21 mouse cellular contexts compared by ENCODE assay signal in genomic region chr1:89755358-89755757, GRCm38 (mm10).
DNase-seq lines count a peak whose midpoint lies in the region; ATAC-seq lines count a peak whose summit lies in the region.
"Had no signal": no experiment of that assay in that cellular context is flagged by ENCODE, and none has a peak within 500 bp of the region (broad histone marks: within the 10 kb centered on the region; RNA-seq: fewer than 3 reads in every experiment).

No protein-coding gene starts in this region.

- no peak overlapping the region for H3K4me3 ChIP-seq in kidney, embryonic 15.5 days (replicated peaks)
- H3K4me3 ChIP-seq in kidney, embryonic 16.5 days (ENCODE audit: low read length) = no peak overlapping the region
- no peak overlapping the region for H3K4me3 ChIP-seq in neural tube, embryonic 11.5 days (ENCODE audit: low read depth, low read length)
- H3K4me3 ChIP-seq in neural tube, embryonic 15.5 days (replicated peaks) = no peak overlapping the region
- H3K4me3 ChIP-seq: embryonic facial prominence, embryonic 10.5 days; forebrain, embryonic 13.5 days; heart, embryonic 10.5 days; hindbrain, embryonic 12.5 days had no signal

- H3K4me2 ChIP-seq in kidney, embryonic 15.5 days = peak overlapping the region; percentile 27; the same call in 1 of the 2 replicates
- no peak overlapping the region for H3K4me2 ChIP-seq in kidney, embryonic 16.5 days (replicated peaks; ENCODE audit: low read depth, low read length)
- H3K4me2 ChIP-seq in neural tube, embryonic 11.5 days (ENCODE audit: low read depth) = no peak overlapping the region
- H3K4me2 ChIP-seq in neural tube, embryonic 15.5 days = no peak overlapping the region
- H3K4me2 ChIP-seq: forebrain, embryonic 13.5 days; hindbrain, embryonic 12.5 days had no signal

- no peak for DNase-seq in frontal cortex, postnatal 36 days (ENCODE audit: low spot score in 2 of 2)
- peak; percentile 22 for DNase-seq in neural tube, embryonic 11.5 days (ENCODE audit: low spot score)
- DNase-seq: adrenal gland, postnatal 14 days; cerebellum, adult 18-20 months; cerebellum, adult 9-11 months; forebrain, postnatal 0 days; gastrocnemius, postnatal 36 days; heart, adult 18-20 months; heart, postnatal 10 days; heart, postnatal 4 days had no signal

- H3K4me1 ChIP-seq in kidney, embryonic 15.5 days = peaks cover 28% of the 10 kb centered on the region
- peaks cover 18% of the 10 kb centered on the region for H3K4me1 ChIP-seq in kidney, embryonic 16.5 days (ENCODE audit: insufficient read depth, low read length)
- peaks cover 25% of the 10 kb centered on the region for H3K4me1 ChIP-seq in neural tube, embryonic 11.5 days (ENCODE audit: control insufficient read depth, insufficient read depth, low read length)
- H3K4me1 ChIP-seq in neural tube, embryonic 15.5 days = peaks cover 40% of the 10 kb centered on the region

- 24% methylated on average over 12 of the region's 12 CpGs for WGBS in kidney, embryonic 15.5 days
- WGBS in kidney, embryonic 16.5 days = 25% methylated on average over 12 of the region's 12 CpGs
- WGBS in neural tube, embryonic 11.5 days = 20% methylated on average over 12 of the region's 12 CpGs
- 21% methylated on average over 12 of the region's 12 CpGs for WGBS in neural tube, embryonic 15.5 days

- H3K9me3 ChIP-seq in kidney, embryonic 15.5 days (replicated peaks) = no peaks in the 10 kb centered on the region
- no peaks in the 10 kb centered on the region; the same call in 1 of the 2 replicates for H3K9me3 ChIP-seq in kidney, embryonic 16.5 days (ENCODE audit: low read length)
- H3K9me3 ChIP-seq in neural tube, embryonic 11.5 days (ENCODE audit: control insufficient read depth, low read length) = no peaks in the 10 kb centered on the region
- H3K9me3 ChIP-seq in neural tube, embryonic 15.5 days (replicated peaks) = no peaks in the 10 kb centered on the region
- H3K9me3 ChIP-seq: embryonic facial prominence, embryonic 10.5 days; forebrain, embryonic 13.5 days; heart, embryonic 10.5 days; hindbrain, embryonic 12.5 days had no signal

- ATAC-seq in frontal cortex, adult (ENCODE audit: low TSS enrichment) = peak; percentile 13; the same call in 1 of the 2 replicates
- ATAC-seq in kidney, embryonic 15.5 days (replicated peaks; ENCODE audit: low FRiP score) = no peak
- no peak for ATAC-seq in kidney, embryonic 16.5 days (ENCODE audit: low FRiP score, low TSS enrichment)
- no peak for ATAC-seq in neural tube, embryonic 11.5 days (ENCODE audit: insufficient read depth, low FRiP score, low TSS enrichment)
- ATAC-seq in neural tube, embryonic 15.5 days (ENCODE audit: low FRiP score) = no peak
- ATAC-seq: activated CD4-positive, CD25-positive, alpha-beta regulatory T cell, adult 4 months; forebrain, embryonic 13.5 days; forebrain, postnatal 0 days; Patski had no signal

- H3K27ac ChIP-seq in kidney, embryonic 15.5 days = peak overlapping the region; percentile 2; the same call in 1 of the 2 replicates
- H3K27ac ChIP-seq in kidney, embryonic 16.5 days (ENCODE audit: low read length) = no peak overlapping the region
- H3K27ac ChIP-seq in neural tube, embryonic 11.5 days (ENCODE audit: low read depth, low read length) = no peak overlapping the region
- no peak overlapping the region for H3K27ac ChIP-seq in neural tube, embryonic 15.5 days (replicated peaks)
- H3K27ac ChIP-seq: embryonic facial prominence, embryonic 10.5 days; forebrain, embryonic 13.5 days; heart, embryonic 10.5 days; hindbrain, embryonic 12.5 days had no signal

- H3K27me3 ChIP-seq in kidney, embryonic 15.5 days = peaks cover 36% of the 10 kb centered on the region
- peaks cover 15% of the 10 kb centered on the region for H3K27me3 ChIP-seq in kidney, embryonic 16.5 days (ENCODE audit: insufficient read depth, low read length)
- no peaks in the 10 kb centered on the region for H3K27me3 ChIP-seq in neural tube, embryonic 11.5 days (ENCODE audit: control insufficient read depth, insufficient read depth, low read length)
- H3K27me3 ChIP-seq in neural tube, embryonic 15.5 days (replicated peaks) = 0 out of 2 replicates have a peak, but pooled peaks cover 2% of the 10 kb centered on the region
- H3K27me3 ChIP-seq: CH12.LX, Patski had no signal

- no peak overlapping the region for H3K9ac ChIP-seq in kidney, embryonic 15.5 days
- no peak overlapping the region for H3K9ac ChIP-seq in kidney, embryonic 16.5 days (replicated peaks; ENCODE audit: low read length)
- H3K9ac ChIP-seq in neural tube, embryonic 11.5 days (ENCODE audit: low read length) = no peak overlapping the region
- H3K9ac ChIP-seq in neural tube, embryonic 15.5 days (replicated peaks) = no peak overlapping the region
- H3K9ac ChIP-seq: forebrain, embryonic 13.5 days; forebrain, postnatal 0 days; hindbrain, embryonic 12.5 days had no signal

- no peaks in the 10 kb centered on the region for H3K36me3 ChIP-seq in kidney, embryonic 15.5 days
- H3K36me3 ChIP-seq in kidney, embryonic 16.5 days (ENCODE audit: insufficient read depth, low read length) = no peaks in the 10 kb centered on the region
- H3K36me3 ChIP-seq in neural tube, embryonic 11.5 days (ENCODE audit: control insufficient read depth, insufficient read depth, low read length) = no peaks in the 10 kb centered on the region
- no peaks in the 10 kb centered on the region for H3K36me3 ChIP-seq in neural tube, embryonic 15.5 days
- H3K36me3 ChIP-seq: heart, embryonic 10.5 days; hindbrain, embryonic 12.5 days had no signal
